Mouse (Mus musculus): ENCODE measurements around the gene Slc17a4.

The Slc17a4 gene

DNA sequence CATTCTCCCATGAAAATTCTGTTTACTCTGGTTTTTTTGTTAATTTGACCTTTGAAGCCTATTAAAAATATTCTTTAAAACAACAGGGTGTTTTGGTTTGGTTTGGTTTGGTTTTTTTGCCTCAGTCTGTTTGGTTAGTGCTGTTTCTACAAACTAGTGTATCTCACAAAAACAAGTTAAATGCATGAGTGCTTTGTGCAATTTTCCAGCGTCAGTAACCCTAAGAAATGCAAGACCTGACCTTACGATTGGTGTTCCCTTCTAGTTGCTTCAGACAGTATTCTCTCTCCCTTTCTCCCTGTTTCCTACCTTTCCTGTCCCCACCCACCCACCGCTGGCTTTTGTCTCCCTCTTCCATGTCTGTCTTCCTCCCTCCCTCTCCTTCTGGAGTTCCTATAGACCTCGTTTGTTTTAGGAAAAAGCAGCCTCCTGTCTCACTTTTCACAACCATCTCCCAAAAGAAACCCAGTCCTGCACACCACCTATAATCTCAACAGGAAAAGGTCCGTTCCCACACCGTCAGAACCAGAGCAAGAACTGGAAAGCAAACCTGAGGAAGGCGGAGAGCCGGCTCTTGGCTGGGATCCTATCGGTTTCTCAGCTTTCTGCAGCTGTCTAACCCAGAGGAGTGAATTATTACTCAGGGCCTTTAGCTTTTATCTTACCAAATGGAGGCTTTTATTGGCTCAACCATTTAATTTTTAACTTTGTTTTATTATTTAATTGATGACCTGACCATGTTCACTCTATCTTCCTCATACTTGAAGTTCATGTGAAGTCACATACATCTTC lies at the start of gene Slc17a4:
TSS of gene Slc17a4 (minus strand) at position 634 of the 792 bp plus-strand sequence.
- no peak for DNase-seq

DNA sequence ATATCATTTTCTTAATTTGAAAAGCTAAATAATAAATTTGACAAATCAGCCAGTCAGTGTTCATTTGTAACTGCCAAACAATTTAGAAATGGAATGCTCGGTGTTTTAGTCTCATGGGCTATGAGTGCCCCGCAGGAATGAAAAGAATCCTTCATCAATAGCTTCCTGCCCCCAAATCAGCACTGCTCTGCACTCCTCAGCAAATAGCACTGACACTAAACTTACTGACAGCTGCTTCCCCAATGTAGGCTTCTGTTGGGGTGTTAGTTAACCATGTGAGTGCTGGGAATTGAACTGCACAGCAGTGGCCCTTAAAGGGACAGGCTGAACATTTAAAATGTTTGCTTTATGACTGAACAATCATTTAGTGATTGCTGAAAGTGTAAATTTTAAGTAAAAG lies 45.0 kb upstream of the Slc17a4 start:
- no peak for DNase-seq

DNA sequence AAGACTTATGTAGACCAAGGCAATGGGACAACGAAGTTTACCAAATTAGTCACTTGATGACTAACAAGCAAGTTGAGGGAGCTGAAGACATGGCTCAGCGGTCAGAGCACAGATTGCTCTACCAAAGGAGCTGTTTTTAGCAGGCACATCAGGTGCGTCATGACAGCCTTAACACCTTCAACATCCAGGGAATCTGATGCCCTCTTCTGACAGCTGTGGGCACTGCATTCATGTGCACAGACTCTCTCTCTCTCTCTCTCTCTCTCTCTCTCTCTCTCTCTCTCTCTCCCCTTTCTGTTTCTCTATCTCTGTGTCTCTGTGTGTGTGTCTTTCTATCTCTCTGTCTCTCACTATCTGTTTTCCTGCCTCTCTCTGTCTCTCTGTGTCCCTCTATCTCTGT lies 36.1 kb upstream of the Slc17a4 start:
- peak; percentile 37 for DNase-seq

DNA sequence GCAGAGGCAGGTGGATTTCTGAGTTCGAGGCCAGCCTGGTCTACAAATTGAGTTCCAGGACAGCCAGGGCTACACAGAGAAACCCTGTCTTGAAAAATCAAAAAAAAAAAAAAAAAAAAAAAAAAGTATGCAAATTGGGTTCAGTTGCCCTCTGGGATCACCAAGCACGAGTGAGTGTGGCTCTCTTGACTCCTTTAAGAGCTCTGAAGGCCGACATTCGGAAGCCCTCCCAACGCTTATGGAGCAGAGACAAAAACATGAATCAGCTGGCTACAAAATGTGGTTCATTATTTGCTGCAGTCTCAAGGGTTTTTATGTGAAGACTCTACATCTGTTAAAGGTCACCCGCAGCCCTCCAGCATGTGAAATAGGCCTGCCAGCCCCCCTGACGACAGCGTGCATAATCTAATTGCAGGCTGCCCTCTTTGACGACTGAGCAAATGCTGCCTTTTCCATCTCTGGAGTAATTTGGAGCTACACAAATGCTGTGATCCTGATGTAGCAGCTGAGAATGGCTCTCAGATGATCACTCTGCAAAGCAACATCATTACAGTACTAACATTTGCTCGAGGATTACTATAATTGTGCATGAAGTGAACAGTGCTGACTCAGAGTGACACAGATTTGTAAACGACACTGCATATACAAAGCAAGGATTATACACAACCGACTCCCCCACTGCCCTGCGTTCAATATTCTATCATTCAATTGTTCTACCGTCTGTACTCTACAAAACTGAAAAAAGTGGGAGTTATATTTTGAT lies 34.9 kb upstream of the Slc17a4 start:
- no peak for DNase-seq

DNA sequence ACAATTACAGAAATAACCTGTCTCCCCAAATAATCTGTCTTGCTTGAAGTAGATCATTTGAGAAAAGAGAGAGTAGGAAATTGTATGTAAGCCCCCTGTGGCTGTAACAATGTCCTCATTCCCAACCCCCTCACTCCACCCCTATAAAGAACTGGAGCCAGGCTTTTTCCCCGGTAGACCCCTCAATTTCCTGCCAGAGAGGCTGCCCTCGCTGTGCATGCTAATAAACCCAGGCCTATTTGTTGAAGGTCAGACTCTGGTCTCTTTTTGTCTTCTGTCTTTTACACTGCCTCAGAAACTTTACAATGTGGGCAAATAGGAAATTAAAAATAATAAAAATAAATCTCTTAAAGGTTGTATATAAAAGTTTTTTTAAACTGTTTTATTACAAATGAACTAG lies 31.4 kb upstream of the Slc17a4 start:
- DNase-seq: no peak

DNA sequence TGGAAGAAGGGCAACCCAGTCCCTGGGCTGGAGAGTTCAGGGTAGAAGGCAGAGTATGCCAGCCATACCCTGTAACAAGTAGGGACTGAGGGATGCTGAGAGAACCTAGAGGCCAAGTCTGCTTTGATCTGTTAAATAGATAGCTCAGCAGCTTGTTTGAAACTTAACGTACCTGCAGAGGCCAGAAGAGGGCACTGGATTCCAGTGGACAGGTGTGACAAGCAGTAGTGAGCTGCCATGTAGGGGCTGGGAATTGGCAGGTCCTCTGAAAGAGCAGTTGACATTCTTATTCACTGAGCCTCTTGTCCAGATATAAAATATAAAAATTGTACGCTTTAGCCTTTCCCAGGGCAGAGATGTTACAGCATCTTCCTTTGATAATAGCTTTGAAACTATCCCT lies 28.1 kb upstream of the Slc17a4 start:
- DNase-seq: no peak

DNA sequence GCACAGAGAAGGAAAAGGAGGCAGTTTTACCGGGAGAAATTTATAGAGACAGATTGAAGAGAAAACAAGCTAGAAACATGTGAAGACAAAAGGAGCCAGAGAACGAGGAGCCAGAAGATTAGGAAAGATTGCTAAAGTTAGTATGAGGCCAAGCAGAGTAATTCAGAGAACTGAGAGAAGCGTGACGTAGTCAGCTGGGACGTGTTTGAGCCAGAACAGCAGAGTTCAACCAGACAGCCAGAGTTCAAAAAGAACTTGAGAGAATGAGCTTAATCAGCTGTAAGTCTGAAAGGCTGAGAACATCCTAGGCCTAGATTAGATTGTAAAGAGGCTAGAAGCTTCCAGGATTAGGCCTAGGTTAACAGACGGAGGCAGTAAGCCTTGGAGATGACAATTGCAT lies 25.5 kb upstream of the Slc17a4 start:
- peak; percentile 13 for DNase-seq

DNA sequence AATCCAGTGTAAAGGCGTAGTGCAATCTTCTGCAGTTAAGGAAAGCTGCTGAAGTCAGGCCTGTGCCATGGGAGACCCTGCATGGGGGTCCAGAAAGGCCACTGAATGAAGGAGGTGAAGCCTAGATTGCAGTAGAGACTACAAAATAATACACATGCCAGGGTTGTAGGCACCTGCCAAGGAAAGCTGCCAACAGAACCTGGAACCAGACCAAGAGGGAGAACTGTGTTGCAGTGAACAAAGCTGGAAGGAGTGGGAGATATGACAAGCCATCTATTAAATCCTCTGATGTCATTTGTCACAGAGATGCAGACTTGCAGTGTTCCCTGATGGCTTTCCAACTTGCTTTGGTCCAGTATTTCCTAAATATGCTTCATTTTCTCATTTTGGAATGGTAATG lies 23.9 kb upstream of the Slc17a4 start:
- no peak for DNase-seq

DNA sequence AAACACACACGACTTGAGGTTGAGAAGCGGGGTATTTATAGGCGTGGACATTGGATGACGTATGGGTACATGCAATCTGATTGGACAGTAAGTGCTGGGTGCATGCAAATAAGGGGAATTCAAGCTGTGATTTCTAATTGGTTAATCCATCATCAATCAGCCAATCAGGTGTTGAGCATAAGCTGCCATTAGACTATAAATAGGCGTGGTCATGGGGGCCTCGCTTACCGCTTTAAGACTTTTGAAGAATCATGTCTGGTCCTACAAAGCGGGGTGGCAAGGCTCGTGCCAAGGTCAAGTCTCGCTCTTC lies 19.4 kb upstream of the Slc17a4 start, which contains the start of gene Hist1h2aa:
TSS of gene Hist1h2aa (plus strand) at position 252 of the 310 bp plus-strand sequence.
- no peak for DNase-seq

DNA sequence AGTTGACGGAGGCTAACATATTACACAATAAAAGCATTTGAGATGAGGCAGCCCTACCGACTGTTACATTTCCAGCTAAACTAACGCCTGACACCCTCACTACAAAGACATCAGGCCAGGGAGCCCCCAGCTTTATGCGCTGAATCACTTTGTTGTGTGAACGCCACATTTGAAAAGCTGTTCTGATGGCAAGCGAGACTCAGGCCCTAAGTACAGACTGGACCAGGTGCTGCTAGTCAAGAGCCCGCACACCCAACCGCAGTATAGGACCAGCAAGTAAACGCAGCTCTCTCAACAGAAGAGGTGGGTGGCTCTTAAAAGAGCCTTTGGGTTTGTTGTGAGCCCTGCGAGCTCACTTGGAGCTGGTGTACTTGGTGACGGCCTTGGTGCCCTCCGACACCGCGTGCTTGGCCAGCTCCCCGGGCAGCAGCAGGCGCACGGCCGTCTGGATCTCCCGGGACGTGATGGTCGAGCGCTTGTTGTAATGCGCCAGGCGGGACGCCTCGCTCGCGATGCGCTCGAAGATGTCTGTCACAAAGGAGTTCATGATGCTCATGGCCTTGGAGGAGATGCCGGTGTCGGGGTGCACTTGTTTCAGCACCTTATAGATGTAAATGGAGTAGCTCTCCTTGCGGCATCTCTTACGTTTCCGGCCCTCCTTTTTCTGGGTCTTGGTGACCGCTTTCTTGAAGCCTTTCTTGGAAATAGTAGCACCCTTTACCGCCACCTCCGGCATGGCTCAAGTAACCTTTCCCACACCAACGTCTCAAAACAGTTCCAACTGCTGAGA lies 18.8 kb upstream of the Slc17a4 start, which contains the start of gene Hist1h2ba:
TSS of gene Hist1h2ba (minus strand) at position 736 of the 790 bp plus-strand sequence.
- no peak for DNase-seq

DNA sequence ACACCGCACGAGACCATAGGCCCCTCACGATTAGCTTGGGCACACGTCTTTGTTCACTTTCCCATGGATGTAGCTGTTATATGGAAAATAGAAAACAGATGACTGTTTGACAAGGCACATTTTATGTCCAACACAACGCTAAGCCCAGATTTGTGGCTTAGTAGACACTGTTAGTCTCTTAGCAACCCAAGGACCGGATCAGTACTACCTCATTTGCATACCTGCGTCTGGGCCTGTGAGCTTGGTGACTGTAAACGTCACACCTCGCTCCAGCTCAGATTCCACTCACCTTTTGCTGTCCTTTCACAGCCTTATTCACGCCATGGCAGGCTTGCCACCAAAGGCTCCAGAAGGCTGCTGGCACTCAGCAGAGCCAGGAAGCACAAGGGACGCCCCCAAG lies 16.1 kb upstream of the Slc17a4 start:
- DNase-seq: no peak

DNA sequence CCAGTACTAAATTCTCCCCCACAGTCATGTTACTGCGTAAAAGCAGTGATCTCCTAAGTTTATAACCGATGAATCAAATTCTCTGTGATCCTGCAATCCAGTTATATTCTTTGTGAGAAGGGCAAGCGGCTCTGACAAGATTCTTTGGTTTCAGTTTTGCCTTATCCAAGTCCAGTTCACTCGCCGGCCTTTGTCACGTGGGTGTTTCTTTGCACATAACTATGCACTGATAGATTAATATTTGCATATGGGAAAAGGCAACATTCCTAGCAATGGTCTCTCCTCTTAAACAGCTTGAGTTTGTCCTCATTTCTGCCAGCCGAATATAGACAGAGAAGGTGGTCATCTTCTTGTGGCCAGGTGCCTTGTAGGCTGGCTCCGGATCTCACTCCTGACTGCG lies 15.7 kb upstream of the Slc17a4 start:
- no peak for DNase-seq

DNA sequence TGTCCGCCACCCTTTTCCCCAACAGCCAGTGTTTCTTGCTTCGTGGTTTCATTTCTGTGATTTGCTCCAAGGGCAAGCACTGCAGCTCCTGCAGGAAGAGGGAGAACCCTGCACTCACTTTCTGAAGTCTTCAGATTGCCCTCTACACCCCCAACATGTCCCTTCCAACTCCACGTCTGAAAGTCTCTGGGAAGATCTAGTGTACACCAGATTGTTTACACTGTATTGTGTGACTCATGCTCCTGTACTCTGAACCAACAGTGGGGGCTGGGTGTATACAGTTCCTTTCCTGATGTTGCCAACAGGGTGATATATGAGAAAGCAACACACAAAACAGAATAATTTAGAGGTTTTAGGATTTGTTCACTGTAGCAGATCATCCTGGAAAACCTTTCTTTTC lies 13.8 kb upstream of the Slc17a4 start:
- peak; percentile 64 for DNase-seq

DNA sequence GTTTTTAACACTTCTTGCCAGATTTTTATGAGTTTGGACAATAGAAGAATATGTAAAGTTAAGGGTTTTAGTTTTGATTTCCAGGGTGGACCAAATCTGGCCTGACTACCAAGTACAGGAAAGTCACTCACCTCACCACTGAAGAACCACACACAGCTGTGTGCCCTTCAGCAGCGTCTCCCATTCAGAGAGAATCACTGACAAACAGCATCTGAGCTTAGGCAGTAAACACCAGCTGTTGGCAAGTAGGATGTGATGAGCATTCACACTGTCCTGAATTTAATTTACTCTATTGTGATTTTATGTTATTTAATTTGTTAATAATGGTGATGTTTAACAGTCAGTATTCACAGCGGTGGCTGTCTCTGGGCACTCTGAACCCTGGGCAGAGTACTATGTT lies 11.0 kb upstream of the Slc17a4 start:
- DNase-seq: no peak

DNA sequence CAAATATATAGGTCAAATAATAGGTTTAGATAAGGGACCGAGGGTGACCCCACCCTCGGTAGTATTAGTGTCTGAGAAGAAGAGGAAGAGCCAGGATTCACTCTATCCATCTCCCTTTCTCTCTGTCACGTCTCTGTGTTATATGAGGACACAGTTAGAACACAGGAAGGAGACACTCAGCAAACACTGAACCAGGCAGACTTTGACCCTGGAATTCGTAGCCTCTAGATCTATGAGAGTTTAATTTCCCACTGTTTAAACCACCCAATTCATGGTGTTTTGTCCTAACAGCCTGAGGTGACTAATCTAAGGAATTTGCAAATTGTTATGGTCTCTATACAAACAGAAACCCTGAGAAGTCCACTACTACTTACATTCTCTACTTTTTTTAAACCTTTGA lies 2.9 kb upstream of the Slc17a4 start:
- DNase-seq: no peak

DNA sequence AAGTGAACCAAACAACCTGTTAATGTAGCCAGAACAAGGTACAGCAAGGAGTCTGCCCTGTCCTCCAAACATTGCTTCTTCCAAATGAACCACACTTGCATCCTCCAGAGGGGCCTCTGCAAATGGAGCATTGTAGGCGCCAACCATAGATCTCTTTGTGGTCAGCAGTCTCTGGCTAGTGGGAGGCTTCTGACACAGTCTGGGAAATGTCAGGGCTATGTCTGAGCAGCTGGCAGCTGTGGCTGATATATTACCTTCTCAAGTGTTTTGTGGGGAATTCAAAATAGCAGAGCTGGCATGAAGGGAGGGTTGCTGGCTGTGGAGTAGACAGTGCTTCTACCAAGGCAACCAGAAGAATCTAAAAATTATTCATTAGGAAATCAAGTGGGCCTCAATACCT lies 1.3 kb upstream of the Slc17a4 start:
- DNase-seq: no peak

DNA sequence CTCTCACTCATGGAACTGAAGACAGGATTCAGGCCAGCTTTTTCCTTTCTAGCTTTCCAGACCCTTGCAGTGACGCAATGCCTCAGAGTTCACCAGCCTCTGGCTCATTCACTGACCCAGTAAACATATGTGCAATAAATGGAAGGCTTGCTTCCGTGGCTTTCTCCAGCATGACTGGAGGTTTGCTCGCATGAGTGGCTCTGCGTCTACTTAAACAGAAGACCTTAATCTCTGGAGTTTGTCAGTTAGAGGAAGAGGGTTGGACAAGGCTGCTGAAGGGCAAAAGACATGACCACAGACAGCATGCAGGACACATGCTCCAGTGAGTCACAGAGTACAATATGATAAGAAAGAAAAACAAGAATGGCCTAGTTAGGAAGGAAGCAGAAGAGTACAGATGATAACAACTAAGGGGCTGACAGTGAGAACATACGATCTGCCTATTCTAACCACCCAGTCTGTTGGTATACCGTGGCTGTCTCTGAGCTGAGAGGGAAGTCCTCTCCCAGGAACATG lies 960 bp downstream of the Slc17a4 start:
- DNase-seq: peak; percentile 6

DNA sequence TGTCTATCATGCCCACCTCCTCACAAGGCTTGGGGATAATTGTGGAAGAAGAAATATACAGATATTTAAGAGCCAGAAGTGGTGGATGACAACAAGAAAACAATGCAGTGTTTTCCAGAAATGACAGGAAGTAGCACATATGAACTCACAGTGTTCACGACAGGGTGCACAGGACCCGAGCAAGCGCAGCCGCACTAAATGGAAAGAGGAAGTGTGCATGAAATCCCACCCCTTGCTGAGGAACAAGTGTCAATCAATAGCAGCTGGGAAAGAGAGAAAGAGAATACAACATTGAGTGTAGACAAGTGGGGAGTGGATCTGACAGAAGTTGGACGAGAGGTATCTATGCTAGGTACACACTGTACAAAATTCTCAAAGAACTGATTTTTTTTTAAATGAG lies 3.5 kb downstream of the Slc17a4 start:
- DNase-seq: no peak

DNA sequence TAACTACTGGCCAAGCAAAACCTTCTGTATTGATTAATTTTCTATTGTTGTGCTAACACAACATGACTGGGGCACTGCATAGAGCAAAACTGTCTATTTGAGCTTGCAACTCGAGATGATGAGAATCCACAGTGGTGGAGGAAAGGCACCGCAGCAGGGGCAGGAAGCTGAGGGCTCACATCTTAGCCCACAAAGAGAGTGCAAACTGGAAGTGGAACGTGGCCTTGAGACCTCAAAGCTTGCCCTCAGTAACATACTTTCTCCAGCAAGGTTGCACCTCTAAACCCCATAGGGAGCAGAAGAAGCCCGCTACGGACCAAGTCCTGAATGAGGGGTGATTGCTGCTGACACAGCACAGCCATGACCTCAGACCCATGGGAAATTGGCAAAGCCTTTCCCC lies 4.7 kb downstream of the Slc17a4 start:
- DNase-seq: no peak

DNA sequence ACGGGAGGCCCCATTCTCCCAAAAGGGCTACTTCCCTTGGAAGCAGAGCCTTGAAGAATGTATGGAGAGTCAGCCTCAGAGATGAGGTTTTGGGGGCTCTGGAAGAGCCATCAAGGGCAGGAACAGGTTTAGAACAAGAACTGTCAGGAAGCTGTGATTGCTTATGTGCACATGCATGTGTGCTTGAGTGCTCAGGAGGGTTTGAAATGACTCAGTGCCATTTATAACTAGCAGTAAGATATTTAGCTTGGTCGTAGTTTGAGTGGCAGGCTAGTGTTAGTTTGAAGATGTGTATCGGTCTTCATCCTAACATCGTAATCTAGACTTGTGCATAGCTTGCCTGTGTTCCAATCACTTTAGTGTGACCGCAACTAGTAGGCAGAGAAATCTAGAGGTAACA lies 7.9 kb downstream of the Slc17a4 start:
- no peak for DNase-seq

DNA sequence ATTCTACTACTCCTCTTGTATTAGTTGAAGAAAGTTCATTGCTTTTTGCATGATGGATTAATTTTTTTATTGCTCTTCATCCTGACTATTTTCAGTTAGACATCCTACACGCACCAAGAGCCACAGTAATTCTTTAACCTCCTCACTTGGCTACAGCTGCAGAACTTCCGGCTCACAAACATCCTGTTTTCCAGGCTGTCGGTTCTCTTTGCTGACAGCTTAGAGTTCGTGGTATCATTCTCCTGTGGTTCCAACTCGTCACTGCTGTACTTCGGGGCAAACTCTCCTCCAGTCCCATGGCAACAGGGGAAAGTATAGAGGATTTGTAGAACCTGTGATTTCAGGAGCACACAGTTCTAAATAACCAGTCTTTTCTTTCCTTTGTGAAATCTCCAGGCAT lies 16.6 kb downstream of the Slc17a4 start:
- peak; percentile 30 for DNase-seq

DNA sequence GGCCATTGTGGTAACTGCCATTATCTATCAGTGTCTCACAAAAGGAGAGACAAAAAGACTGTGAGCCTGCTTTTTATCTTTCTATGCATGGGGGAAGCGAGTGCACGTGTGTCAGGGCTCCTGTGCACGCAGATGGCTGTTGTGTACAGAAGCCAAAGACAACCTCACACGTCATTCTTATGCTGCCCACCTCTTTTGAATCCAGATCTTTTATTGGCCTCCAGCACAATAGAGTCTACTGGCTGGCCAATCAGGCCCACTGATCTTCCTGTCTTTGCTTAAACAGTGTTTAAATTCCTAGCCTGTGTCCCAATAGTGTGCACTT lies 21.6 kb downstream of the Slc17a4 start:
- DNase-seq: no peak

DNA sequence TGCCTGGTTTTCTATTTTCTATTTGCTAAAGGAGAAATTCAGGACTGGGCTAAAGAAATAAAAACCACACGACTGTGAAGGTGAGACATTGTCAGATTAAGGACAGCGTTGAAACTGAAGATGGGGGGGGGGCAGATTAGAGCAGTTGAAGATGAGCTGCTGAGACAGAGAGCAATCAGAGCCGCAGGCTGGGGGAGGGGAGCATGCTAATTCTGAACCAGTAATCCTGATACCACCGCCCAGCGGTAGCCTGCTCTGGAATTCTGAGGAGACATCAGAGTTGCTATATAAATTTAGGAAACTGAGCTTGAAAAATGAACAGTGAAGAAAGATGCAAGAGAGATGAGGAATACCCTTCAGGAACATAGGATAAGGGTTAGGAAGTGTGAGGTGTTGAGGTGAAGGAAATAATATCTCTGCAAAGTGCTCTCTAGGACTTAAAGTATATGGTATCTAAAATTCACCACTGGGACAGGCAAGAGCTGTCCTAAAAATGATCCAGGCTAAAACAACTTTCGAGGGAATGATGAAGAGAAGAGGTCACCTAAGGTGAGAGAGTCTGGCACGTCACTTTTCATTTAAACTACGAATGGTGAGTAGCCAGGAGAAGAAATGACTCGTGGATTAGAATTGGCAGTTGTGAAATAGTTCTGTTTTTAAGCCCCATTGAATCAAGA lies 22.1 kb downstream of the Slc17a4 start:
- DNase-seq: no peak
